Mouse (Mus musculus) heart, adult 8-10 months (tissue): ENCODE data around the gene Plekhj1. TPM values are rescaled to one million over a fixed set of nuclear protein-coding genes. Genes with fewer than 3 reads are reported as not detected.

Source experiments
- DNase-seq: peaks from one replicate; pipeline ENCODE4 v3.0.0; 2022; ENCODE audit warnings: low spot score
- microRNA-seq: library from miRNA; unstranded; fragments of <30 nt; microRNA quantifications from one replicate; pipeline ENCODE4 v1.2.0, GENCODE M21; 2022
- total RNA-seq, 4 experiments: library from RNA; stranded (reverse); gene quantifications; 2 replicates each; pipeline ENCODE4 v1.2.4; 2022

The Plekhj1 gene
- total RNA-seq, 4 experiments from 2014 or later = 29.8 to 37.4 (median 32.7) TPM

DNA sequence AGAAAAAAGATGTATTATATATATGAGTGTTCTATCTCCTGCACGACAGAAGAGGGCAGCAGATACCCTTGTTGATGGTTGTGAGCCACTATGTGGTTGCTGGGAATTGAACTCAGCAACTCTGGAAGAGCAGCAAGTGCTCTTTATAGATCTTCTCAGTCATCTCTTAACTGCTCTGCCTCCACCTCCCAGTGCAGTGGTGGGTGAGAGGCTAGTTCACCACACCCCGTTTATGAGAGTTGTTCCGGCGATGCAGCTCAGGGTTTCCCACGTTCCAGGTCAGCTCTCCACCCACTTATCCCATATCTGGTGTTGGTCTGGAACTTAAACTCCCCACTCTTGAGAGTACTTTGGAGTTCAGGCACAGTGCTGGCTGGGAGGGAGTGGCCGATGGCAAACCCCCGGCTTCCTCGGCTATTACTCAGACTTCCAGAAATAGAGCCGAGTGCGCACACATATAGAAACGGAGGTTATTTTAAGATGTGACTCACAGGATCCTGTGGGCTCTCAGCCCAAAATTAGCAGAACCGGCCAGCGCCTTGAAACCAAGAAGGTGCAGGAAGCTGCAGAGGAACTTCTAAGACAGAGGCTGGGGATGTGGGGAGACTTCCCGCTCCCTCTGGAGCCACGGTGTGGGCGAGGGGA lies 47.1 kb downstream of the Plekhj1 start:
- peak; percentile 88 for DNase-seq

DNA sequence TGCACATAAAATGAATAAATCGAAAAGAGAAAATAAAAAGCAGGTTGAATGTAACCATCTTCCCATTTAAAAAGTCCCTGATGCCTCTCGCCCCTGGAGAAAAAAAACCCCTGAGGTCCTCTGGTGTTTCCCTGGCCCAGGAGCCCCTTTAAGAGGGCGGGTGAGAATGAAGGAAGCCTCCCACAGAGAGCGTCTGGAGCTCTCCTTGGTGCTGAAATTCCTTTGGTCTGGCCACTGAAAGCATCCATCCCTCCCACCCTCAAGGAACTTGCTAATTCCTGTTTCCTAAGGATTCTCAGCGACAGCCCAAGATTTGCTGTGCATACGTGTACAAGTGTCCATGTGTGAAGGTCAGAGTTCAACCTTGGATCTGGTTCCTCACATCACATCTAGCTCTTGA lies 49.8 kb downstream of the Plekhj1 start:
- peak; percentile 55 for DNase-seq

DNA sequence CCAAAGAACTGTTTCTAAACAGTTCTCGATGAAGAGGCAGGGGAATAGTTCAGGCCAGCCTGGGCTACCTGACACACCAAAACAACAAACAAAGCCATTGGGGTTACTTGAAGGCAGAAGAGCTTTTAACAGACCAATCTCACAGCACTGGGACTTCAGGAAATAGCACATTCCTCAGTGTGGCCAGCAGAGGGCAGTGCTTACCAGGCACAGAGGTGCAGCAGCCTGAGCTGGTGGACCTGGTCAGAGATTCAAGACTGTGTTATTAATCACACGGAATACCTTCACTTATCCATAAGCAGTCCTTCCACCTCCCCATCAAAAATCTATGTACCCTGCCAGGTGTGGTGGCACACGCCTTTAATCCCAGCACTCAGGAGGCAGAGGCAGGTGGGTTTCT lies 51.0 kb downstream of the Plekhj1 start:
- DNase-seq = peak; percentile 76

Small RNA genes within 50 kb of the gene (microRNA-seq; reads per million reads assigned to microRNA genes)
- 1.7 reads per million for gene Mir1982

Other genes with a start within 250 kb of the Plekhj1 start
- 10 to 100 TPM; 10.7 to 15.0 (median 12.2) TPM for gene Rexo1, start 237.1 kb downstream of the Plekhj1 start, total RNA-seq
- gene Klf16, start 221.3 kb downstream of the Plekhj1 start, total RNA-seq = 1 to 10 TPM; 3.5 to 5.0 (median 4.7) TPM
- 10 to 100 TPM; 44.7 to 48.1 (median 46.9) TPM for gene Abhd17a, start 208.3 kb downstream of the Plekhj1 start, total RNA-seq
- gene Scamp4, start 195.8 kb downstream of the Plekhj1 start, total RNA-seq = 10 to 100 TPM; 20.0 to 25.2 (median 21.9) TPM
- under 1 TPM; 0.44 to 0.81 (median 0.73) TPM for gene Adat3, start 195.7 kb downstream of the Plekhj1 start, total RNA-seq
- gene Gm49322, start 192.6 kb downstream of the Plekhj1 start, total RNA-seq = under 1 TPM; 0.17 to 0.57 (median 0.30) TPM
- gene Csnk1g2, start 175.8 kb downstream of the Plekhj1 start, total RNA-seq = 100 to 1,000 TPM; 119 to 132 (median 122) TPM
- 10 to 100 TPM; 44.0 to 52.5 (median 48.5) TPM for gene Btbd2, start 141.6 kb downstream of the Plekhj1 start, total RNA-seq
- 100 to 1,000 TPM; 197 to 243 (median 216) TPM for gene Mknk2, start 120.5 kb downstream of the Plekhj1 start, total RNA-seq
- 1 to 10 TPM; 3.8 to 6.0 (median 5.4) TPM for gene Mob3a, start 96.6 kb downstream of the Plekhj1 start, total RNA-seq
- gene Izumo4, start 96.4 kb downstream of the Plekhj1 start, total RNA-seq = 1 to 10 TPM; 2.2 to 5.3 (median 3.6) TPM
- 10 to 100 TPM; 41.2 to 44.5 (median 43.4) TPM for gene Ap3d1, start 56.4 kb downstream of the Plekhj1 start, total RNA-seq
- 10 to 100 TPM; 13.3 to 24.1 (median 19.8) TPM for gene Dot1l, start 43.4 kb downstream of the Plekhj1 start, total RNA-seq
- gene Sf3a2, start 428 bp downstream of the Plekhj1 start, total RNA-seq = 10 to 100 TPM; 25.0 to 33.0 (median 31.5) TPM
- under 1 TPM; 0.14 to 0.50 (median 0.20) TPM for gene Amh, start 6.6 kb upstream of the Plekhj1 start, total RNA-seq
- gene Jsrp1, start 14.9 kb upstream of the Plekhj1 start, total RNA-seq = 1 to 10 TPM in 1 of 4 experiments, under 1 TPM in 3; 0.47 to 1.6 (median 0.75) TPM
- 1,000 to 10,000 TPM in 2 of 4 experiments, 100 to 1,000 TPM in 2; 848 to 1,083 (median 963) TPM for gene Oaz1, start 28.0 kb upstream of the Plekhj1 start, total RNA-seq
- gene Lingo3, start 45.4 kb upstream of the Plekhj1 start, total RNA-seq = 10 to 100 TPM in 3 of 4 experiments, 1 to 10 TPM in 1; 7.8 to 14.0 (median 12.6) TPM
- gene Lsm7, start 56.6 kb upstream of the Plekhj1 start, total RNA-seq = 10 to 100 TPM; 23.3 to 32.5 (median 25.0) TPM
- gene Sppl2b, start 56.6 kb upstream of the Plekhj1 start, total RNA-seq = 10 to 100 TPM; 11.1 to 15.9 (median 14.4) TPM
- gene Tmprss9, start 73.2 kb upstream of the Plekhj1 start, total RNA-seq = not detected
- 100 to 1,000 TPM; 117 to 135 (median 123) TPM for gene Timm13, start 102.3 kb upstream of the Plekhj1 start, total RNA-seq
- 1 to 10 TPM; 3.5 to 6.3 (median 4.8) TPM for gene Lmnb2, start 119.6 kb upstream of the Plekhj1 start, total RNA-seq
- 10 to 100 TPM in 2 of 4 experiments, 1 to 10 TPM in 2; 5.0 to 18.1 (median 12.0) TPM for gene Gadd45b, start 131.4 kb upstream of the Plekhj1 start, total RNA-seq
- gene Gng7, start 216.3 kb upstream of the Plekhj1 start, total RNA-seq = 1 to 10 TPM; 1.0 to 1.7 (median 1.5) TPM
- gene Diras1, start 227.0 kb upstream of the Plekhj1 start, total RNA-seq = under 1 TPM in 1 of 4 experiments, not detected in 3; 0.44 TPM
- 10 to 100 TPM; 12.1 to 14.1 (median 12.7) TPM for gene Slc39a3, start 238.8 kb upstream of the Plekhj1 start, total RNA-seq